ENCODE assay signal across 8 mouse cellular contexts in genomic region chr2:69861485-69862091, GRCm38 (mm10). TPM values are rescaled to one million over a fixed set of nuclear protein-coding genes. Genes with fewer than 3 reads are reported as not detected.
DNase-seq lines count a peak whose midpoint lies in the region; ATAC-seq and TF ChIP-seq lines count a peak whose summit lies in the region.

Ssb (plus strand) TSS chr2:69861562.

- H3K4me3 ChIP-seq in ES-E14 (ENCODE audit: insufficient read depth in 1 of 2, low read depth in 1 of 2, low read length in 2 of 2, poor library complexity in 1 of 2, severe bottlenecking in 1 of 2), result peak within 1 kb of the TSS; percentile 78 to 82
- peak within 1 kb of the TSS; percentile 90 for H3K4me3 ChIP-seq in forebrain, embryonic 16.5 days (replicated peaks; ENCODE audit: low read length)
- H3K4me3 ChIP-seq in lung, embryonic 15.5 days, result peak within 1 kb of the TSS; percentile 99

- DNase-seq in ES-E14 (ENCODE audit: low read depth, low spot score), result peak; percentile 75
- peak; percentile 92 for DNase-seq in cerebellum, adult 11-12 months
- DNase-seq in heart, postnatal 4 days, result peak; percentile 95
- peak; percentile 83 to 91 for DNase-seq in layer of hippocampus, adult 8-10 months (ENCODE audit: low spot score in 2 of 2)
- peak; percentile 88 for DNase-seq in ovary, adult 18-20 months (ENCODE audit: low spot score)
- peak; percentile 94 for DNase-seq in thymus, postnatal 0 days (ENCODE audit: low spot score)

- H3K36me3 ChIP-seq in ES-E14 (ENCODE audit: control insufficient read depth, insufficient read depth, low read length, poor library complexity, severe bottlenecking), result no peaks in the 10 kb centered on the region; the same call in 1 of the 2 replicates
- H3K36me3 ChIP-seq in forebrain, embryonic 16.5 days (ENCODE audit: control insufficient read depth, insufficient read depth), result peaks cover 4% of the 10 kb centered on the region
- peaks cover 14% of the 10 kb centered on the region for H3K36me3 ChIP-seq in lung, embryonic 15.5 days

- H3K9me3 ChIP-seq in ES-E14 (ENCODE audit: control insufficient read depth, insufficient read depth, low read depth, low read length), result no peaks in the 10 kb centered on the region
- H3K9me3 ChIP-seq in forebrain, embryonic 16.5 days (ENCODE audit: control insufficient read depth, low read length), result no peaks in the 10 kb centered on the region
- no peaks in the 10 kb centered on the region for H3K9me3 ChIP-seq in lung, embryonic 15.5 days

- no peaks in the 10 kb centered on the region for H3K27me3 ChIP-seq in forebrain, embryonic 16.5 days (replicated peaks; ENCODE audit: control insufficient read depth, insufficient read depth, low read length)
- no peaks in the 10 kb centered on the region for H3K27me3 ChIP-seq in lung, embryonic 15.5 days

- H3K9ac ChIP-seq in ES-E14 (ENCODE audit: insufficient read depth, low read depth, low read length, poor library complexity, severe bottlenecking), result peak within 1 kb of the TSS; percentile 87
- H3K9ac ChIP-seq in forebrain, embryonic 16.5 days (replicated peaks; ENCODE audit: low read depth, low read length), result peak within 1 kb of the TSS; percentile 98
- peak within 1 kb of the TSS; percentile 100 for H3K9ac ChIP-seq in lung, embryonic 15.5 days

- in situ Hi-C loops in ES-E14 (cut with MboI; ENCODE audit: low sequenced_read_pairs in 2 of 2, unreplicated experiment in 2 of 2), result no loop called here

- peaks cover 1 to 9% of the 10 kb centered on the region in 2 experiments; a peak in 3 of 4 replicates for H3K4me1 ChIP-seq in ES-E14 (ENCODE audit: control insufficient read depth in 2 of 2, insufficient read depth in 2 of 2, low read length in 2 of 2, poor library complexity in 1 of 2)
- peaks cover 10% of the 10 kb centered on the region for H3K4me1 ChIP-seq in forebrain, embryonic 16.5 days (replicated peaks; ENCODE audit: control insufficient read depth, insufficient read depth, low read length)
- H3K4me1 ChIP-seq in lung, embryonic 15.5 days, result peaks cover 8% of the 10 kb centered on the region

- under 1% methylated on average over 66 of the region's 66 CpGs for WGBS in forebrain, embryonic 16.5 days
- under 1% methylated on average over 66 of the region's 66 CpGs for WGBS in lung, embryonic 15.5 days

- peak within 1 kb of the TSS; percentile 96 for H3K4me2 ChIP-seq in forebrain, embryonic 16.5 days (ENCODE audit: low read length)
- H3K4me2 ChIP-seq in lung, embryonic 15.5 days, result peak within 1 kb of the TSS; percentile 71

- peak within 1 kb of the TSS; percentile 26; the same call in 1 of the 2 replicates for H3K27ac ChIP-seq in ES-E14 (ENCODE audit: insufficient read depth, low read depth, low read length, poor library complexity, severe bottlenecking)
- peak within 1 kb of the TSS; percentile 82 for H3K27ac ChIP-seq in forebrain, embryonic 16.5 days (ENCODE audit: low read length)
- H3K27ac ChIP-seq in lung, embryonic 15.5 days, result peak within 1 kb of the TSS; percentile 83

- peak; percentile 98 for ATAC-seq in forebrain, embryonic 16.5 days
- peak; percentile 98 for ATAC-seq in lung, embryonic 15.5 days (ENCODE audit: borderline replicate concordance, extremely low read depth, low FRiP score, low TSS enrichment)

TF ChIP-seq in ES-E14, 5 proteins besides CTCF, POLR2A, EP300 and RAD21:
- TF ChIP-seq ZC3H11A (IDR thresholded peaks at IDR 0.05; ENCODE audit: borderline replicate concordance, low read depth, low read length), result no peak
- no peak for TF ChIP-seq HCFC1 (IDR thresholded peaks at IDR 0.05; ENCODE audit: borderline replicate concordance, insufficient read depth, low read length)
- no peak for TF ChIP-seq MAFK (IDR thresholded peaks at IDR 0.05; ENCODE audit: insufficient read depth, low read depth, low read length)
- TF ChIP-seq CHD2 (IDR thresholded peaks at IDR 0.05; ENCODE audit: low read depth, low read length), result no peak
- TF ChIP-seq ZNF384 (IDR thresholded peaks at IDR 0.05; ENCODE audit: low read depth, low read length), result no peak

RNA-seq across cellular contexts. Expression of gene Ssb, which starts in this region (rescaled TPM):
- 118 and 191 TPM in 2 replicates for total RNA-seq in ES-E14 (2012; rRNA removed)
- polyA plus RNA-seq in forebrain, embryonic 16.5 days (2015; fragmentation: Nextera tagmentation; extraction: Ambion mirVana), result 265 and 292 TPM in 2 replicates
- total RNA-seq in heart, postnatal 4 days (2021), result 100 to 1,000 TPM; 112 to 114 TPM
- 100 to 1,000 TPM; 107 to 135 (median 129) TPM for total RNA-seq in layer of hippocampus, adult 8-10 months (2022)
- 296 TPM in 2 replicates for polyA plus RNA-seq in lung, embryonic 15.5 days (2015; fragmentation: Nextera tagmentation; extraction: Ambion mirVana)
- 317 and 344 TPM in 2 replicates for polyA plus RNA-seq in thymus, postnatal 0 days (2015; fragmentation: Nextera tagmentation; extraction: Ambion mirVana)

Comparison
In these comparisons a context has a peak if more than half of its experiments do, and no peak if none do; other contexts are left out.
1. Peak in every context shown above with its lines: DNase-seq, ATAC-seq, H3K4me3 ChIP-seq and H3K27ac ChIP-seq.
2. H3K27ac ChIP-seq: peak in every context shown above with its lines; median percentile 83 in lung, embryonic 15.5 days; 82 in forebrain, embryonic 16.5 days; 26 in ES-E14.